Mouse (Mus musculus): ENCODE results near the gene Spata2.

GRCm38 (mm10) chr2:167487551-167487950, 5.1 kb downstream of the Spata2 start:
- TF ChIP-seq CTCF (IDR thresholded peaks at IDR 0.05; ENCODE audit: borderline replicate concordance, extremely low read depth, insufficient read depth, insufficient read length) (no peak), POLR2A (IDR thresholded peaks at IDR 0.05; ENCODE audit: borderline replicate concordance, extremely low read depth, insufficient read depth, insufficient read length, poor library complexity, severe bottlenecking) (no peak)

Measured in brain, embryonic 14.5 days (tissue).